Mouse (Mus musculus) stomach, postnatal 0 days (tissue): ENCODE data around the gene Angptl3. TPM values are rescaled to one million over a fixed set of nuclear protein-coding genes. Genes with fewer than 3 reads are reported as not detected.

ENCODE experiments used
- ATAC-seq: fragments of 200-750 bp; cut with Nextera tagmentation; 2 replicates; pipeline ENCODE4 v1.8.0; 2017; ENCODE audit not compliant: low FRiP score, low TSS enrichment
- DNase-seq: peaks from one replicate; pipeline ENCODE4 v3.0.0-alpha.2; 2016; ENCODE audit warnings: low spot score
- H3K27ac ChIP-seq: fragments of 300-500 bp; sonication (generic); replicated peaks from 2 replicates; pipeline ENCODE4 v1.5.1; 2014; ENCODE audit warnings: mild to moderate bottlenecking, control low read depth
- H3K27me3 ChIP-seq: fragments of 300-500 bp; sonication (generic); 2 replicates; pipeline ENCODE4 v1.6.1; 2014; ENCODE audit warnings: low read length; ENCODE audit not compliant: control insufficient read depth, insufficient read depth
- H3K36me3 ChIP-seq: fragments of 300-500 bp; sonication (generic); 2 replicates; pipeline ENCODE4 v1.6.1; 2014; ENCODE audit warnings: low read length, mixed read lengths; ENCODE audit not compliant: control insufficient read depth, insufficient read depth
- H3K4me1 ChIP-seq: fragments of 300-500 bp; sonication (generic); replicated peaks from 2 replicates; pipeline ENCODE4 v1.6.1; 2014; ENCODE audit warnings: antibody characterized with exemption; ENCODE audit not compliant: control insufficient read depth, insufficient read depth
- H3K4me2 ChIP-seq: fragments of 300-500 bp; sonication (generic); replicated peaks from 2 replicates; pipeline ENCODE4 v1.6.1; 2014; ENCODE audit warnings: low read depth, mild to moderate bottlenecking, control low read depth, moderate library complexity
- H3K4me3 ChIP-seq: fragments of 300-500 bp; sonication (generic); 2 replicates; pipeline ENCODE4 v1.5.1; 2014; ENCODE audit warnings: low read depth, low read length, control low read depth
- H3K9ac ChIP-seq: fragments of 300-500 bp; sonication (generic); 2 replicates; pipeline ENCODE4 v1.6.1; 2014; ENCODE audit warnings: mild to moderate bottlenecking, low read length, control low read depth, mixed read lengths
- H3K9me3 ChIP-seq: fragments of 300-500 bp; sonication (generic); 2 replicates; pipeline ENCODE4 v1.6.1; 2016; ENCODE audit warnings: low read length; ENCODE audit not compliant: control insufficient read depth
- CTCF ChIP-seq: IDR thresholded peaks from 2 replicates; pipeline ENCODE4 v1.5.1; 2016; ENCODE audit warnings: antibody characterized with exemption, low read depth, mild to moderate bottlenecking, moderate library complexity
- EP300 ChIP-seq: optimal IDR thresholded peaks from 2 replicates; pipeline ENCODE3; 2016; ENCODE audit warnings: antibody characterized with exemption
- WGBS: fragments of 180-500 bp; shearing (Covaris S2); extraction: QIAGEN DNeasy Blood & Tissue Kit; methylation state at CpG from one replicate; pipeline ENCODE4 v1.1.7; 2014; 5-methylcytosine and 5-hydroxymethylcytosine counted together
- polyA plus RNA-seq: library from polyadenylated mRNA; unstranded; fragments of >200 nt; fragmentation: Nextera tagmentation; extraction: Ambion mirVana; gene quantifications from 2 replicates; pipeline ENCODE4 v1.2.1, GENCODE M21; 2015

Gene Angptl3
- polyA plus RNA-seq, 1 experiment from 2014 or later, result 0.81 TPM

GRCm38 (mm10) chr4:99022221-99022620 is 8.5 kb upstream of the Angptl3 start:
- Histone ChIP-seq H3K4me2 (no peak overlapping the region), H3K4me3 (no peak overlapping the region), H3K9me3 (no peaks in the 10 kb centered on the region), H3K9ac (no peak overlapping the region), H3K36me3 (peaks cover 5% of the 10 kb centered on the region; the same call in 1 of the 2 replicates), H3K27me3 (no peaks in the 10 kb centered on the region), H3K27ac (no peak overlapping the region), H3K4me1 (no peaks in the 10 kb centered on the region)
- 92% methylated on average over 8 of the region's 8 CpGs for WGBS
- ATAC-seq (no peak), DNase-seq (no peak)
- TF ChIP-seq EP300, result no peak
- TF ChIP-seq CTCF, result no peak

GRCm38 (mm10) chr4:99028377-99028776 is 2.4 kb upstream of the Angptl3 start:
- Histone ChIP-seq H3K4me3 (no peak overlapping the region), H3K9ac (no peak overlapping the region), H3K27me3 (no peaks in the 10 kb centered on the region), H3K36me3 (peaks cover 3% of the 10 kb centered on the region; the same call in 1 of the 2 replicates), H3K4me2 (no peak overlapping the region), H3K4me1 (no peaks in the 10 kb centered on the region), H3K27ac (no peak overlapping the region), H3K9me3 (no peaks in the 10 kb centered on the region)
- DNase-seq, result no peak
- ATAC-seq, result no peak
- 75% methylated on average over 5 of the region's 5 CpGs for WGBS
- TF ChIP-seq CTCF, result no peak
- TF ChIP-seq EP300, result no peak

- WGBS, result 61% methylated on average over 4 of the region's 4 CpGs
- no peak for TF ChIP-seq CTCF
- TF ChIP-seq EP300, result no peak
These were observed 2.2 kb downstream of the Angptl3 start for GRCm38 (mm10) chr4:99032921-99033320.

GRCm38 (mm10) chr4:99044854-99045253 is 14.1 kb downstream of the Angptl3 start:
- no peak for ATAC-seq
- 80% methylated on average over 3 of the region's 3 CpGs for WGBS
- TF ChIP-seq CTCF, result no peak
- no peak for TF ChIP-seq EP300

More at GRCm38 (mm10) chr4:99032921-99033320, 2.2 kb downstream of the Angptl3 start:
- H3K9me3 ChIP-seq, result no peaks in the 10 kb centered on the region
- no peak overlapping the region for H3K4me3 ChIP-seq
- DNase-seq, result no peak
- H3K4me1 ChIP-seq, result no peaks in the 10 kb centered on the region
- H3K27ac ChIP-seq, result no peak overlapping the region
- no peak overlapping the region for H3K9ac ChIP-seq
- H3K4me2 ChIP-seq, result no peak overlapping the region
- no peaks in the 10 kb centered on the region for H3K27me3 ChIP-seq
- no peak for ATAC-seq
- H3K36me3 ChIP-seq, result peaks cover 3% of the 10 kb centered on the region; the same call in 1 of the 2 replicates

GRCm38 (mm10) chr4:99046471-99046870 is 15.7 kb downstream of the Angptl3 start:
- H3K4me3 ChIP-seq, result no peak overlapping the region
- no peak overlapping the region for H3K9ac ChIP-seq
- no peaks in the 10 kb centered on the region for H3K27me3 ChIP-seq
- no peak for TF ChIP-seq CTCF
- no peak for TF ChIP-seq EP300
- H3K9me3 ChIP-seq, result no peaks in the 10 kb centered on the region
- no peak overlapping the region for H3K4me2 ChIP-seq
- H3K36me3 ChIP-seq, result no peaks in the 10 kb centered on the region; the same call in 1 of the 2 replicates
- ATAC-seq (no peak), DNase-seq (no peak)
- H3K4me1 ChIP-seq, result no peaks in the 10 kb centered on the region
- no peak overlapping the region for H3K27ac ChIP-seq
- WGBS, result 69% methylated on average over 3 of the region's 3 CpGs

More at GRCm38 (mm10) chr4:99044854-99045253, 14.1 kb downstream of the Angptl3 start:
- H3K4me1 ChIP-seq, result no peaks in the 10 kb centered on the region
- H3K36me3 ChIP-seq, result no peaks in the 10 kb centered on the region; the same call in 1 of the 2 replicates
- DNase-seq, result no peak
- H3K9ac ChIP-seq, result no peak overlapping the region
- no peak overlapping the region for H3K4me2 ChIP-seq
- H3K27ac ChIP-seq, result no peak overlapping the region
- H3K9me3 ChIP-seq, result no peaks in the 10 kb centered on the region
- H3K4me3 ChIP-seq, result no peak overlapping the region
- no peaks in the 10 kb centered on the region for H3K27me3 ChIP-seq

DNA sequence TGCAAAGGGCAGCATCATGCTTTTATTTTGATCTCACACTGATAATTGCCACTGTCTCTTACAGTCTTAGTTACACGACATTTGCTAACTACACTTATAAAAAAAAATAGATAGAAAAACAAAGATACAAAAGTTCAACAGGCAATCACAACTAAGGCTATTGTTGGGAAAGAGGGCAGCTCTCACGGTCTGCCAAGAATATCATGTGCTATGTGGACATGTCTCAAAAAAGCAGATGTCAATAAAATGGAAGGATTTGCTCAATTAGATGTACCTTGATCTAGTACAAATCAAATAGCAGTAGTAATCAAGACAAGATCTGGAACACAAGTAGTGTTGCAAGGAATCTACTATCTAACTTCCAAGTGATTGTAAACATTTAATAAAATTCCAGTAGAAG is 17.8 kb downstream of the Angptl3 start:
- TF ChIP-seq CTCF (no peak), EP300 (no peak)

More for the DNA sequence above, 17.8 kb downstream of the Angptl3 start:
- no peak for ATAC-seq
- no peak overlapping the region for H3K4me2 ChIP-seq
- no peaks in the 10 kb centered on the region; the same call in 1 of the 2 replicates for H3K36me3 ChIP-seq
- DNase-seq, result no peak
- H3K27me3 ChIP-seq, result no peaks in the 10 kb centered on the region
- no peak overlapping the region for H3K4me3 ChIP-seq
- H3K4me1 ChIP-seq, result no peaks in the 10 kb centered on the region
- H3K27ac ChIP-seq, result no peak overlapping the region
- no peak overlapping the region for H3K9ac ChIP-seq
- WGBS, result 78% methylated on average over 2 of the region's 2 CpGs
- no peaks in the 10 kb centered on the region for H3K9me3 ChIP-seq
